Mouse (Mus musculus): ENCODE data around the gene Olfr1359. TPM values are rescaled to one million over a fixed set of nuclear protein-coding genes. Genes with fewer than 3 reads are reported as not detected.
"Not testable (repeated sequence)": the region's sequence is repeated elsewhere in the genome, so short reads cannot be mapped to it uniquely, and the experiment has no call there.

Gene Olfr1359
- polyA plus RNA-seq, 1 experiment from 2014 or later: not detected

- Histone ChIP-seq H3K36me3 (ENCODE audit: control insufficient read depth, insufficient read depth, low read length) (no peaks in the 10 kb centered on the region), H3K9ac (ENCODE audit: low read length) (peak overlapping the region; percentile 67), H3K4me1 (ENCODE audit: control insufficient read depth, insufficient read depth, low read length) (no peaks in the 10 kb centered on the region), H3K4me3 (ENCODE audit: low read depth, low read length) (peak overlapping the region; percentile 35), H3K4me2 (ENCODE audit: low read depth, severe bottlenecking) (peak overlapping the region; percentile 55), H3K27me3 (ENCODE audit: control insufficient read depth, insufficient read depth, low read length) (no peaks in the 10 kb centered on the region), H3K27ac (replicated peaks; ENCODE audit: low read depth, low read length) (peak overlapping the region; percentile 92), H3K9me3 (ENCODE audit: control insufficient read depth, low read length) (no peaks in the 10 kb centered on the region)
- DNase-seq (ENCODE audit: low spot score) (no peak), ATAC-seq (ENCODE audit: insufficient number of reproducible peaks, low FRiP score, low TSS enrichment, low read depth) (no peak)
- WGBS: 5% methylated on average over 10 of the region's 10 CpGs
Measured at GRCm38 (mm10) chr13:21753051-21753523, 55.2 kb downstream of the Olfr1359 start.

GRCm38 (mm10) chr13:21753524-21754285 is 55.8 kb downstream of the Olfr1359 start, which contains the start of the genes Hist1h2ak and Hist1h2bn:
Gene Hist1h2ak, minus strand, starts transcription at chr13:21753827.
Gene Hist1h2bn, plus strand, starts transcription at chr13:21754123.
- peak; percentile 82 for DNase-seq (ENCODE audit: low spot score)
- not testable (repeated sequence) for H3K4me1 ChIP-seq (ENCODE audit: control insufficient read depth, insufficient read depth, low read length); H3K9me3 ChIP-seq (ENCODE audit: control insufficient read depth, low read length); H3K36me3 ChIP-seq (ENCODE audit: control insufficient read depth, insufficient read depth, low read length); H3K27me3 ChIP-seq (ENCODE audit: control insufficient read depth, insufficient read depth, low read length)
- under 1% methylated on average over 40 of the region's 50 CpGs for WGBS
- Histone ChIP-seq H3K27ac (replicated peaks; ENCODE audit: low read depth, low read length) (peak within 1 kb of the TSS; percentile 92), H3K4me3 (ENCODE audit: low read depth, low read length) (peak within 1 kb of the TSS; percentile 35), H3K4me2 (ENCODE audit: low read depth, severe bottlenecking) (peak within 1 kb of the TSS; percentile 55), H3K9ac (ENCODE audit: low read length) (peak within 1 kb of the TSS; percentile 67)
- peak; percentile 92 for ATAC-seq (ENCODE audit: insufficient number of reproducible peaks, low FRiP score, low TSS enrichment, low read depth)

- H3K9me3 ChIP-seq (ENCODE audit: control insufficient read depth, low read length); H3K36me3 ChIP-seq (ENCODE audit: control insufficient read depth, insufficient read depth, low read length); H3K27me3 ChIP-seq (ENCODE audit: control insufficient read depth, insufficient read depth, low read length); ATAC-seq (ENCODE audit: insufficient number of reproducible peaks, low FRiP score, low TSS enrichment, low read depth); H3K4me1 ChIP-seq (ENCODE audit: control insufficient read depth, insufficient read depth, low read length): not testable (repeated sequence)
- peak overlapping the region; percentile 83 for H3K27ac ChIP-seq (replicated peaks; ENCODE audit: low read depth, low read length)
- under 1% methylated on average over 19 of the region's 26 CpGs for WGBS
- DNase-seq (ENCODE audit: low spot score): peak; percentile 53
- H3K4me3 ChIP-seq (ENCODE audit: low read depth, low read length): peak overlapping the region; percentile 35
- peak overlapping the region; percentile 59 for H3K9ac ChIP-seq (ENCODE audit: low read length)
- H3K4me2 ChIP-seq (ENCODE audit: low read depth, severe bottlenecking): peak overlapping the region; percentile 52
Measured at GRCm38 (mm10) chr13:21754294-21755001, 56.5 kb downstream of the Olfr1359 start.

- H3K4me1 ChIP-seq (ENCODE audit: control insufficient read depth, insufficient read depth, low read length): no peaks in the 10 kb centered on the region
- WGBS: 83% methylated on average over 1 of the region's 1 CpGs
- no peak overlapping the region for H3K4me3 ChIP-seq (ENCODE audit: low read depth, low read length)
- DNase-seq (ENCODE audit: low spot score): no peak
- no peaks in the 10 kb centered on the region for H3K9me3 ChIP-seq (ENCODE audit: control insufficient read depth, low read length)
- H3K27ac ChIP-seq (replicated peaks; ENCODE audit: low read depth, low read length): no peak overlapping the region
- H3K27me3 ChIP-seq (ENCODE audit: control insufficient read depth, insufficient read depth, low read length): no peaks in the 10 kb centered on the region
- ATAC-seq (ENCODE audit: insufficient number of reproducible peaks, low FRiP score, low TSS enrichment, low read depth): no peak
- H3K4me2 ChIP-seq (ENCODE audit: low read depth, severe bottlenecking): no peak overlapping the region
- H3K36me3 ChIP-seq (ENCODE audit: control insufficient read depth, insufficient read depth, low read length): no peaks in the 10 kb centered on the region; the same call in 1 of the 2 replicates
- no peak overlapping the region for H3K9ac ChIP-seq (ENCODE audit: low read length)
Measured at GRCm38 (mm10) chr13:21755707-21756106, 57.8 kb downstream of the Olfr1359 start.

Small RNA genes lying within 50 kb of the gene (microRNA-seq; reads per million reads assigned to microRNA genes)
- not detected for gene Gm44357
- gene Gm44367: not detected
- gene Gm44454: not detected

Other genes starting within 250 kb of the Olfr1359 start
- 22.0 and 25.6 TPM in 2 replicates for gene Zscan26, start 244.4 kb upstream of the Olfr1359 start, polyA plus RNA-seq (2014; fragmentation: Nextera tagmentation; extraction: Ambion mirVana)
- gene Nkapl, start 229.6 kb upstream of the Olfr1359 start, polyA plus RNA-seq (2014; fragmentation: Nextera tagmentation; extraction: Ambion mirVana): 2.5 and 2.8 TPM in 2 replicates
- 2.5 and 2.9 TPM in 2 replicates for gene Zkscan4, start 219.2 kb upstream of the Olfr1359 start, polyA plus RNA-seq (2014; fragmentation: Nextera tagmentation; extraction: Ambion mirVana)
- gene Gm10065, start 218.7 kb upstream of the Olfr1359 start, polyA plus RNA-seq (2014; fragmentation: Nextera tagmentation; extraction: Ambion mirVana): 0.67 TPM in 1 of 2 replicates, not detected in the other
- 0.24 and 0.35 TPM in 2 replicates for gene AK157302, start 202.9 kb upstream of the Olfr1359 start, polyA plus RNA-seq (2014; fragmentation: Nextera tagmentation; extraction: Ambion mirVana)
- 2.5 and 4.0 TPM in 2 replicates for gene Gm11273, start 196.7 kb upstream of the Olfr1359 start, polyA plus RNA-seq (2014; fragmentation: Nextera tagmentation; extraction: Ambion mirVana)
- 9.6 and 13.1 TPM in 2 replicates for gene Zkscan8, start 167.0 kb upstream of the Olfr1359 start, polyA plus RNA-seq (2014; fragmentation: Nextera tagmentation; extraction: Ambion mirVana)
- 0.09 and 0.21 TPM in 2 replicates for gene Olfr1366, start 155.3 kb upstream of the Olfr1359 start, polyA plus RNA-seq (2014; fragmentation: Nextera tagmentation; extraction: Ambion mirVana)
- gene Olfr1535, start 138.2 kb upstream of the Olfr1359 start, polyA plus RNA-seq (2014; fragmentation: Nextera tagmentation; extraction: Ambion mirVana): 0.05 TPM in 1 of 2 replicates, not detected in the other
- not detected in 2 replicates for gene Olfr1364, start 116.4 kb upstream of the Olfr1359 start, polyA plus RNA-seq (2014; fragmentation: Nextera tagmentation; extraction: Ambion mirVana)
- not detected in 2 replicates for gene Olfr1362, start 84.1 kb upstream of the Olfr1359 start, polyA plus RNA-seq (2014; fragmentation: Nextera tagmentation; extraction: Ambion mirVana)
- not detected in 2 replicates for gene Olfr11, start 55.6 kb upstream of the Olfr1359 start, polyA plus RNA-seq (2014; fragmentation: Nextera tagmentation; extraction: Ambion mirVana)
- gene Olfr1361, start 34.7 kb upstream of the Olfr1359 start, polyA plus RNA-seq (2014; fragmentation: Nextera tagmentation; extraction: Ambion mirVana): not detected in 2 replicates
- gene Olfr1360, start 20.7 kb upstream of the Olfr1359 start, polyA plus RNA-seq (2014; fragmentation: Nextera tagmentation; extraction: Ambion mirVana): not detected in 2 replicates
- 2.2 and 2.9 TPM in 2 replicates for gene Hist1h2bl, start 18.0 kb downstream of the Olfr1359 start, polyA plus RNA-seq (2014; fragmentation: Nextera tagmentation; extraction: Ambion mirVana)
- gene Hist1h2ai, start 18.3 kb downstream of the Olfr1359 start, polyA plus RNA-seq (2014; fragmentation: Nextera tagmentation; extraction: Ambion mirVana): 16.9 and 20.4 TPM in 2 replicates
- gene Hist1h3h, start 19.5 kb downstream of the Olfr1359 start, polyA plus RNA-seq (2014; fragmentation: Nextera tagmentation; extraction: Ambion mirVana): 13.2 and 15.5 TPM in 2 replicates
- gene Hist1h2bm, start 23.9 kb downstream of the Olfr1359 start, polyA plus RNA-seq (2014; fragmentation: Nextera tagmentation; extraction: Ambion mirVana): 7.6 and 9.2 TPM in 2 replicates
- gene Hist1h4j, start 37.0 kb downstream of the Olfr1359 start, polyA plus RNA-seq (2014; fragmentation: Nextera tagmentation; extraction: Ambion mirVana): 1.1 and 1.7 TPM in 2 replicates
- 3.4 and 7.1 TPM in 2 replicates for gene Hist1h4k, start 52.4 kb downstream of the Olfr1359 start, polyA plus RNA-seq (2014; fragmentation: Nextera tagmentation; extraction: Ambion mirVana)
- 6.1 and 9.4 TPM in 2 replicates for gene Hist1h2ak, start 55.7 kb downstream of the Olfr1359 start, polyA plus RNA-seq (2014; fragmentation: Nextera tagmentation; extraction: Ambion mirVana)
- gene Hist1h2bn, start 56.0 kb downstream of the Olfr1359 start, polyA plus RNA-seq (2014; fragmentation: Nextera tagmentation; extraction: Ambion mirVana): 1.8 and 2.6 TPM in 2 replicates
- gene Hist1h1b, start 82.5 kb downstream of the Olfr1359 start, polyA plus RNA-seq (2014; fragmentation: Nextera tagmentation; extraction: Ambion mirVana): 20.0 and 21.2 TPM in 2 replicates
- gene Hist1h3i, start 85.3 kb downstream of the Olfr1359 start, polyA plus RNA-seq (2014; fragmentation: Nextera tagmentation; extraction: Ambion mirVana): 294 and 298 TPM in 2 replicates
- gene Hist1h2an, start 89.1 kb downstream of the Olfr1359 start, polyA plus RNA-seq (2014; fragmentation: Nextera tagmentation; extraction: Ambion mirVana): 7.5 and 10.7 TPM in 2 replicates
- 1.7 and 4.9 TPM in 2 replicates for gene Hist1h2bp, start 89.3 kb downstream of the Olfr1359 start, polyA plus RNA-seq (2014; fragmentation: Nextera tagmentation; extraction: Ambion mirVana)
- gene Hist1h2bq, start 112.1 kb downstream of the Olfr1359 start, polyA plus RNA-seq (2014; fragmentation: Nextera tagmentation; extraction: Ambion mirVana): 21.3 and 25.2 TPM in 2 replicates
- gene Hist1h2ao, start 112.4 kb downstream of the Olfr1359 start, polyA plus RNA-seq (2014; fragmentation: Nextera tagmentation; extraction: Ambion mirVana): 2.5 and 3.6 TPM in 2 replicates
- gene Hist1h4m, start 113.6 kb downstream of the Olfr1359 start, polyA plus RNA-seq (2014; fragmentation: Nextera tagmentation; extraction: Ambion mirVana): not detected in 2 replicates
- gene Hist1h4n, start 134.1 kb downstream of the Olfr1359 start, polyA plus RNA-seq (2014; fragmentation: Nextera tagmentation; extraction: Ambion mirVana): 11.8 and 15.0 TPM in 2 replicates
- gene Hist1h2ap, start 135.4 kb downstream of the Olfr1359 start, polyA plus RNA-seq (2014; fragmentation: Nextera tagmentation; extraction: Ambion mirVana): 6,460 and 6,662 TPM in 2 replicates
- 21.5 and 24.2 TPM in 2 replicates for gene Hist1h2br, start 135.6 kb downstream of the Olfr1359 start, polyA plus RNA-seq (2014; fragmentation: Nextera tagmentation; extraction: Ambion mirVana)
- 26.9 and 28.8 TPM in 2 replicates for gene Zfp184, start 247.0 kb downstream of the Olfr1359 start, polyA plus RNA-seq (2014; fragmentation: Nextera tagmentation; extraction: Ambion mirVana)